Mouse (Mus musculus) limb, embryonic 10.5 days (tissue): ENCODE measurements at regions not wholly inside any gene's neighbourhood (a gene's known extent, or its start where the extent isn't known, plus 50 kb on each side); places are given as distances from the start of the nearest gene placed in this dataset.

ENCODE experiments used
- DNase-seq: peaks from one replicate; pipeline ENCODE4 v3.0.0-alpha.2; 2017; ENCODE audit warnings: low spot score
- H3K27ac ChIP-seq: fragments of 300-500 bp; sonication (generic); 2 replicates; pipeline ENCODE4 v1.5.1; 2016; ENCODE audit warnings: mild to moderate bottlenecking
- H3K27me3 ChIP-seq: fragments of 300-500 bp; sonication (generic); 2 replicates; pipeline ENCODE4 v1.6.1; 2016; ENCODE audit warnings: low read depth, mild to moderate bottlenecking; ENCODE audit not compliant: poor library complexity, severe bottlenecking
- H3K36me3 ChIP-seq: fragments of 300-500 bp; sonication (generic); 2 replicates; pipeline ENCODE4 v1.6.1; 2016; ENCODE audit warnings: mild to moderate bottlenecking, moderate library complexity
- H3K4me1 ChIP-seq: fragments of 300-500 bp; sonication (generic); 2 replicates; pipeline ENCODE4 v1.6.1; 2016
- H3K4me3 ChIP-seq: fragments of 300-500 bp; sonication (generic); 2 replicates; pipeline ENCODE4 v1.5.1; 2016; ENCODE audit warnings: mild to moderate bottlenecking, moderate library complexity
- H3K9me3 ChIP-seq: fragments of 300-500 bp; sonication (generic); replicated peaks from 2 replicates; pipeline ENCODE4 v1.6.1; 2016; ENCODE audit warnings: mild to moderate bottlenecking
- WGBS: fragments of 180-500 bp; shearing (Covaris S2); methylation state at CpG from one replicate; pipeline ENCODE4 v1.1.7; 2016; 5-methylcytosine and 5-hydroxymethylcytosine counted together

DNA sequence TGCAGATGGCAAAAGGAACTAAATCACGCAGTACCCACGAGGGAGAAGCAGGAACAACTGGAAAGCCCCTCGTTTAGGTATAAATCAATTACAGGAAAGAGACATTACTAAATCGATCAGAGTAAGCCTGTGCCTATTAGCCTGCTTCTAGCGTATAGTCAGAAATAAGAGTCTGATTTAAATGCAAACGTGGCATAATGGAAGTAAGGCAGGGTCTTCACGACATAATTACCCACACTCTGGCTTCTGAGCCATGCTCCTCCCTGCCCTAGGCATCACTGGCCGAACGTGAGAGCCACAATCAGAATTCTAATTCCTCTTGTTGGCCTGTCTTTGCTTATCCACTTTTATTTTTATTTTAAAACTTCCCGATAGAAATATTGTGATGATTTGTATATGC is 139.0 kb upstream of the Ogfrl1 start:
- Histone ChIP-seq H3K4me1 (no peaks in the 10 kb centered on the region), H3K36me3 (no peaks in the 10 kb centered on the region), H3K4me3 (no peak overlapping the region), H3K27ac (no peak overlapping the region), H3K27me3 (no peaks in the 10 kb centered on the region), H3K9me3 (no peaks in the 10 kb centered on the region)
- WGBS = 87% methylated on average over 10 of the region's 10 CpGs
- DNase-seq = no peak

DNA sequence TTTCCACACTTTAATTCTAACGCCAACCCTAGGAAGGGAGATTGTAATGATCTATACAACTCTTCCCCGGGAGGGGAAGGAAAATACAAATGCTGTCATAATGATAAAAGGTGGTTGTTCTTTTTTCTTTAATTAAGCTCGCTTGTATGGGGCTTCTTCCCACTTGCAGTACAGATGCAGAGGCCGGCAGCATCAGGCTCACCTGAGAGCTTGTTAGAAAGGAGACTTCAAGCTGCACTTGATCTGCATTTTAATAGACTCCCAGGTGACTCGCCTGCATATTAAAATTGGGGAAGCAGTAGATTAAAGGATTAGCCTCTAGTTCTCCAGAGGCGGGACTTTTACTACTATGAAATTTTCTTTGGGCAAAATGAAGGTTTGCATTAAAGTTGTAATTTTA is 140.8 kb upstream of the Ogfrl1 start:
- WGBS = 46% methylated on average over 6 of the region's 6 CpGs
- Histone ChIP-seq H3K36me3 (no peaks in the 10 kb centered on the region), H3K27me3 (no peaks in the 10 kb centered on the region), H3K9me3 (no peaks in the 10 kb centered on the region), H3K4me1 (no peaks in the 10 kb centered on the region), H3K27ac (no peak overlapping the region), H3K4me3 (no peak overlapping the region)
- no peak for DNase-seq

DNA sequence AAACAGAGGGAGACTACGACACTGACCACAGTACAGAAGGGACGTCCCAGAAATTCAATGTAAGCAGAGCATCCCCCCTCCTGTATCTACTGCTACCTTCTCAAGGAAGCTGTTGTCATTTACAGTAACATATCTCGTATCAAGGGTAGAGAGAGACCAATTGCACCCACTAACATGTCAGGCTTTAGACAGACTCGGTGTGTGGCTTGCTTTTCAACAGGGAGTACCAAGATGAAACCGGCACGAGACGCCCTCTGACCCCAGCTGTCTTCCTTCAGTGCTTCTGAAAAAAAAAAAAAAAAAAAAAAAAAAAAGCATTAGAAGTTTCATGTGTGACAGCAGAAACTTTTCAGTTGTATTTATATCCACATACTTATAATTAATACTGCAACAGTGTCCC is 143.0 kb upstream of the Ogfrl1 start:
- DNase-seq = no peak
- Histone ChIP-seq H3K9me3 (no peaks in the 10 kb centered on the region), H3K36me3 (no peaks in the 10 kb centered on the region), H3K4me3 (no peak overlapping the region), H3K27me3 (no peaks in the 10 kb centered on the region), H3K4me1 (no peaks in the 10 kb centered on the region), H3K27ac (no peak overlapping the region)
- WGBS = 86% methylated on average over 7 of the region's 7 CpGs

DNA sequence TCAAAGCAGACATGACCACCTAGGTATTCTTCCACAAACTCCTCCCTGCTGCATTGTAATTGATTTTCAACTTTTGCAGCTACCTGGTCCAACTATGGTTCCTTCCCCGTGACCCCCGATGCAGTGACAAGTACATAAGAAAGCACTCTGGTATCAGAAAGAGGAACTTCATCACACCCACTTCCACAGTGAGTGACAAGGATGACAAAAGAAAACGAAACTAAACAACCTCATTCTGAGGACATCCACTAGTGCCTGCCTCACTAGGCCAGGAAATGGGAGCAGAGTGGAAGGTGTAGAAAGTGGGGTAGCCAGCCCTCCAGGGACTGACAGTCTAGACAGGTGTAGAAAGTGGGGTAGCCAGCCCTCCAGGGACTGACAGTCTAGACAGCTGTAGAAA is 158.2 kb upstream of the Ogfrl1 start:
- no peak overlapping the region for H3K4me3 ChIP-seq
- no peaks in the 10 kb centered on the region for H3K27me3 ChIP-seq
- H3K9me3 ChIP-seq = no peaks in the 10 kb centered on the region
- no peaks in the 10 kb centered on the region for H3K36me3 ChIP-seq
- no peaks in the 10 kb centered on the region for H3K4me1 ChIP-seq
- WGBS = 85% methylated on average over 3 of the region's 3 CpGs
- no peak overlapping the region for H3K27ac ChIP-seq
- DNase-seq = no peak

DNA sequence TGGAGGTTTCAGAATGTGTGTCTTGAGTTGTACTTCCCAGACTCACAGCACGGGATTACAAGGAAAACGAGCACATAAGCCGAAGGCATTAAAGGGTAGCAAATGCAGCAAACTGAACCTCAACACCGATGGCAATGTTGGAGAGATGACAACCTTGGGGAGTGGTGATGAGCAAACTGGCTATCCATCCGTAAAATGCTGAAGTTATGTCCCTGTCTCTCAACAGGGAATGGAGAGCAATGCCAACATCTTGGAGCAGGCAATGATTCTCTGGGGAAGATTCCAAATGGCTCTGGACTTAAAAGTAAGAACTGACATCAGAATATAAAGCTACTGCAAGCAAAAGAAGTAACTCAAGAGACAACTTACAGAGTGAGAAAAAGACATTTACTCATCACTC is 170.5 kb upstream of the Ogfrl1 start:
- Histone ChIP-seq H3K27ac (no peak overlapping the region), H3K4me1 (no peaks in the 10 kb centered on the region), H3K27me3 (no peaks in the 10 kb centered on the region), H3K4me3 (no peak overlapping the region), H3K9me3 (no peaks in the 10 kb centered on the region), H3K36me3 (no peaks in the 10 kb centered on the region)
- no peak for DNase-seq
- WGBS = 90% methylated on average over 5 of the region's 5 CpGs

DNA sequence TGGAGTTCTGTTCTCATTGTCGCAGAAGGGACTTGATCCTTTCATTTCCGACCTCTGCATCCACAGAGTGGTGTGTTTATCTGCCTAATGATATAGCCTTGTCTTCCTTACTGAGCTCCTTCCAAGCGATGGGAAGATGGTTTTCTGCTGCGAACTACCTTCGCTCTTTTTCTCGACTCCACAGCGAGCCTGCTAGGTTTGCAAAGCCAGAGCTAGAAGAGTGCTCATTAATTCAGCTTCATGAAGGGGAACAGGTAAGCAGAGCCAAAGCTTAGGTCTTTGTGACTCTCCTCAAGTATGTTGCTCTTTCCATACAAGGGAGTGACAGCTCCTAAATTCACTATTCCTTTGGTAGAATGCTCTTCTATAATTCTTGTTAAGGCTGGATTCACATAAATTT is 176.9 kb upstream of the Ogfrl1 start:
- H3K27ac ChIP-seq = no peak overlapping the region
- H3K9me3 ChIP-seq = no peaks in the 10 kb centered on the region
- H3K4me1 ChIP-seq = no peaks in the 10 kb centered on the region
- DNase-seq = no peak
- H3K4me3 ChIP-seq = no peak overlapping the region
- 87% methylated on average over 7 of the region's 7 CpGs for WGBS
- H3K27me3 ChIP-seq = no peaks in the 10 kb centered on the region
- no peaks in the 10 kb centered on the region for H3K36me3 ChIP-seq

DNA sequence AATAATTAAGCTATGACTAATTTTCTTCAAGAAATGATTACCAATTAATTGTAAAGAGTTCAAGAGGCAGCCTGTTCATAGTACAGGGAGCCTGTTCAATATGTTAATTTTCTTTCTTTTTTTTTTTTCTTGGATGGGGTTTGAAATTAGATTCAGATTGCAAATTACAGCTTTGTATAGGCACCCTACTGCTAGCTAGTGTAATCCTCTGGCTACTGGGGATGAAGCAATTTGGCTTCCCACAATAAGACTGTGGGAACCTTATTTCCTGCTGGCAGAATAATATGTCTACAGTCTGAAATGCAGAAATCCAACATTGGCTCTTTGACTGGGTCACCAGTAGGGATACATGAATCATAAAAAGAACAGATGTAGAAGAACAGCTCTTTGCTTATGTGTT is 177.4 kb upstream of the Ogfrl1 start:
- no peaks in the 10 kb centered on the region for H3K27me3 ChIP-seq
- DNase-seq = no peak
- no peak overlapping the region for H3K4me3 ChIP-seq
- H3K9me3 ChIP-seq = no peaks in the 10 kb centered on the region
- H3K4me1 ChIP-seq = no peaks in the 10 kb centered on the region
- no peak overlapping the region for H3K27ac ChIP-seq
- H3K36me3 ChIP-seq = no peaks in the 10 kb centered on the region

DNA sequence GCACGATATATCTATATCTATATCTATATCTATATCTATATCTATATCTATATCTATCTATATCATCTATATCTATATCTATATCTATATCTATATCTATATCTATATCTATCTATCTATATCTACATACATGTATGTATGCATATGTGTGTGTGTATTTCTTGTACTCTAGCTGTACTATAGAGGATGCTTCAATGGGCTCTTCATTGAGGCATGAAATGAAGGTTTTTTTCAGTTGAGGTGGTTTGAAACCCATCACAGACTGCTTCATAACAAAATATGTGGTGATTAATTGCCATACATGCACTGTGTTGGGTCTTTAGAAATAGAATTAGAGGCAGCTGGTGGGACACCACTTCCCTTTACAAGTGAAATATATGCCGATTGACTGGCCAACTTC is 177.9 kb upstream of the Ogfrl1 start:
- H3K4me3 ChIP-seq = no peak overlapping the region
- DNase-seq = no peak
- H3K27ac ChIP-seq = no peak overlapping the region
- no peaks in the 10 kb centered on the region for H3K4me1 ChIP-seq
- no peaks in the 10 kb centered on the region for H3K9me3 ChIP-seq
- H3K27me3 ChIP-seq = no peaks in the 10 kb centered on the region
- WGBS = 88% methylated on average over 2 of the region's 2 CpGs
- no peaks in the 10 kb centered on the region for H3K36me3 ChIP-seq

DNA sequence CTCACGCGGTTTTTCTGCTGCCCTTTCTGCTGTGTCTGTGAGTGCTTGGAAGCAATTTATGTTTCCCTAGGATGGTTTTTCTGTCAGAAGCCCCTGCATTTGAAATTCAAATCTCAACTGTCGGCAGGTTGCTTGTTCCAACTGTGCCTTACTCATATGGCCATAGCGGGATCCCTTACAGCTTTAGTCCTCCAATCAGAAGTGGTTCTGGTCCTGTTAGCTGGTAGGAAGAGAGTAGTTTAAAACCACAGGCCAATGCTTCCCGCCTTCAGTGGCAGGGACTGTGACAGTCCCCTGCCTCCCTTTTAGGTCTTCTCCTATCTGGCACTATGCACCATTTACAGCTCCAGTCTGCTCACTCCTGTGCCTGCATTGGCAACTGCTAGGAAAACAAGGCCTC is 178.6 kb upstream of the Ogfrl1 start:
- 73% methylated on average over 5 of the region's 5 CpGs for WGBS
- Histone ChIP-seq H3K9me3 (no peaks in the 10 kb centered on the region), H3K4me3 (no peak overlapping the region), H3K27ac (no peak overlapping the region), H3K4me1 (no peaks in the 10 kb centered on the region), H3K36me3 (no peaks in the 10 kb centered on the region), H3K27me3 (no peaks in the 10 kb centered on the region)
- no peak for DNase-seq

DNA sequence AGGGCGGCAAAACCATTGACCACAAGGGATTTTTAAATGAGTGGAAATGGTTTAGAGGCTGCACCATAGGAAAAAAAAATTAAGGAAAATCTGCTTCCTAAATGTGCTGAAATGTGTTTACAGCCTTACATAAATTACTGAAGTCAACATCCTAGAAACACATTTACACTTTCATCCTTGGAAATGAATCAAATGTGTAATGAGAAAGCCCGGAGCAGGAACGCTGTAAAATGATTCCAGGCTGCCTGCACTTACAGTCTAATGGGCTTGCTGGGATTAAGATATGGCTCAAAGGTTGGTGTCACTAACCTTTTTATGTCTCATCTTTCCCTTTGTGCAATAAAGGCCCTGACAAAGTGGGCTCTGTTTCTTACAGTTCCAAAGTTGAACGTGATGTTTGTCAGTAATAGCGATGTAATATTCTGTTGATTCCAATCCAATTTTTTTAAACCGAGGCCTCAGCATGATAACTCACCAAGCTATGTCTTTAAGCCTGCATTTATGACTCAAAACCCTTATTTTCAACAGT is 172.1 kb upstream of the B3gat2 start:
- no peaks in the 10 kb centered on the region for H3K36me3 ChIP-seq
- H3K4me3 ChIP-seq = no peak overlapping the region
- peaks cover 4% of the 10 kb centered on the region; the same call in 1 of the 2 replicates for H3K4me1 ChIP-seq
- H3K27me3 ChIP-seq = no peaks in the 10 kb centered on the region
- 63% methylated on average over 6 of the region's 6 CpGs for WGBS
- no peak for DNase-seq
- H3K9me3 ChIP-seq = no peaks in the 10 kb centered on the region
- H3K27ac ChIP-seq = no peak overlapping the region

DNA sequence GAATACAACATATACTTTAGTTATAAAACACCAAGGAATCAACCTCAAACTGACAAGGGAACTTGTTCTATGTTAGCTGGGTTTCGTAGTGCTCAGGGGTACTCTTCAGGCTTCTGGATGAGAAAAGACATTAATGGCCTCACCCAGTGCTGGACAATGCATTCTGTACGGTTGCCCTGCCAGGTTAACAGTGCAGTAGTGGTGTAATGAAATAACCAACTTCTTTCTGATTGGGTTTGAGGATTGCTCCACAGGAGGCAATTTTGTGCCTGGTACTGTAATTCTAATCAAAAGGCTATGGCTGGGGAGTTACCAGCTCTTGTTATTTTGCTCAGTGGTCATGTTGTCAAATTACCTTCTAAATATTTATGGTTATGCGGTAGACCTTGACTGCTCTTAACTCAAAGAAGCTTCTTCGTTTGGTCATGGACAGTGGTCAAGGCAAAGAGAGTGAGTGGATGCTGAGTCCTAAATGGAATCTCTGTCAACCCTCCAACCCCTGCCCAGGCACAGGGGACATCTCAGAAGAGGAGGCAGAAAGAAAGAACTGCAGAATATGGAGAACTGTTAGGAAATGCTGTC is 158.8 kb upstream of the B3gat2 start:
- H3K27me3 ChIP-seq = no peaks in the 10 kb centered on the region
- H3K4me1 ChIP-seq = no peaks in the 10 kb centered on the region
- H3K27ac ChIP-seq = no peak overlapping the region
- H3K36me3 ChIP-seq = no peaks in the 10 kb centered on the region
- no peaks in the 10 kb centered on the region for H3K9me3 ChIP-seq
- no peak for DNase-seq
- H3K4me3 ChIP-seq = no peak overlapping the region
- 89% methylated on average over 4 of the region's 4 CpGs for WGBS

DNA sequence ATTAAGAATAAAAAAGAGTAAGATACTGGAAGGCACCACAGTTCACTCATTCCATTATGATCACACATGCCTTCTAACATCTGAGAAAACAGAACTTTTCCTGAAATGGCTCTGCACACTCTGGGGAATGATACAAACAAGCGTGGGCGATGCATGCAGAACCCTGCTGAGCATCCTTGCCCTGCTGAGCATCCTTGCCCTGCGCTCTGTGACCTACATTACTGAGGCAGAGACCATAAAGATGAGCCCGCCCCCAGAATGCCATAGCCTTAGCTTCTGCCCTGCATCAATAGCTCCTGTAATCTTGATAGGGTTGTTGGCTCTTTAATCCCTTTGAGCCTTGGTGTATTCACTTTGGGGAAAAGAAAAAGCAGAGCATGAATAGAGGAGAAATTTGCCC is 132.2 kb upstream of the B3gat2 start:
- Histone ChIP-seq H3K36me3 (no peaks in the 10 kb centered on the region), H3K27ac (no peak overlapping the region), H3K4me1 (no peaks in the 10 kb centered on the region), H3K9me3 (no peaks in the 10 kb centered on the region), H3K4me3 (no peak overlapping the region), H3K27me3 (no peaks in the 10 kb centered on the region)
- no peak for DNase-seq
- 74% methylated on average over 4 of the region's 4 CpGs for WGBS

DNA sequence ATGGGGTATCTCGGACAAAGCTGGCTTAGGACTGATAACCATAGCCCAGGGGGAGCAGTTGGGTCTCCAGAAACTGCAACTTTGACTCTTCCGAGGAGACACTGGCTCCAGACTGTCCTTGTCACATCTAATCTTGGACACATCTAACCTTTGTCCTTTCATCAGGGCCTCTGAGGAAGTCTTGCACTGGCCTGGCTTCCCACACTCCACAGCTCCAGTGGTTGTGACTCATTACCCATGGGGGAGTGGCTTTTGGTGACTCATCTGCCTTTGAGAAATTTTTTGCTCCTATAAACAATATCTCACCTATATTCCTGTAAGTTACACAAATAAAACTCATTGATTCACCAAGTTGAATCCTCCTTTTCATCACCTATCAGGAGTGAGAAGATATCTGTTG is 116.5 kb upstream of the B3gat2 start:
- H3K4me1 ChIP-seq = no peaks in the 10 kb centered on the region
- 86% methylated on average over 2 of the region's 2 CpGs for WGBS

DNA sequence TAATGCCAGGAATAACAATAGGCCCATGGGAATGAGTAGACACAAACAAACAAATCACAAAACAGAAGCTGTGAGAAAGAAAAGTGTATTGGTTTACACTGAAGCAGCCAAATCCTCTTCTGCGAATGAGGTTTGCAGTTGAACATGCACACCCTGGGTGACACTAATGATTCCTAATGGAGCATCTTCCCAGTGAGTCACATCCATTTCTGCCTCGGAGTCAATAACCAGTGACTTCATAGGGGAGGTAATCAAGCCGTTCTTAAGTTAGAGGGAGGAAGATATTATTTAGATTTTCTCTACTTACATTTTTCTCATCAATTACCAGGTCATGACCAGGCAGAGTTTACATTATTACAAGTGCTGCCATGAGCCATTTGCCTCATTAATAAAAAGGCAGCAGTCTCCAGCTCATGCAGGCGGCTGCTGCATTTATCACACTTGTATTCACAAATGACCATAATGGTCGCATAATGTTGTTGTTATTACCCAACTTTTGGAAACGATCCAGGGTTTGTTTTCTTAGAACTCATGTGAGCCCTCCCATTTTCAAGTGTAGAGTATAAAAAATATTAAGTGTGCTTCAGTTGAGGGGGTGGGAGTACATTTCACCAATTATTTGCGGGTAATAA is 112.6 kb upstream of the B3gat2 start:
- Histone ChIP-seq H3K4me1 (no peaks in the 10 kb centered on the region), H3K9me3 (no peaks in the 10 kb centered on the region), H3K4me3 (no peak overlapping the region), H3K36me3 (no peaks in the 10 kb centered on the region), H3K27me3 (no peaks in the 10 kb centered on the region), H3K27ac (no peak overlapping the region)
- WGBS = 91% methylated on average over 7 of the region's 7 CpGs
- DNase-seq = no peak

More for the DNA sequence above, 116.5 kb upstream of the B3gat2 start:
- no peaks in the 10 kb centered on the region for H3K36me3 ChIP-seq
- DNase-seq = no peak
- no peak overlapping the region for H3K4me3 ChIP-seq
- H3K9me3 ChIP-seq = no peaks in the 10 kb centered on the region
- H3K27me3 ChIP-seq = no peaks in the 10 kb centered on the region
- H3K27ac ChIP-seq = no peak overlapping the region
